Mouse (Mus musculus) E14TG2a.4 (cell line): ENCODE measurements around the gene Tmem45a.

Source experiments
- CTCF ChIP-seq: conservative IDR thresholded peaks from 2 replicates; pipeline ENCODE4 v1.5.1; 2014; ENCODE audit warnings: low read length
- POU5F1 ChIP-seq: IDR thresholded peaks from 2 replicates; pipeline ENCODE4 v1.6.1; 2014; ENCODE audit warnings: low read length, borderline replicate concordance

- TF ChIP-seq CTCF (no peak), POU5F1 (no peak)
These were observed 15.5 kb downstream of the Tmem45a start for GRCm38 (mm10) chr16:56870458-56870857.
